Mouse (Mus musculus) MEL (cell line): Measurements from ENCODE around the gene Cobll1. TPM values are rescaled to one million over a fixed set of nuclear protein-coding genes. Genes with fewer than 3 reads are reported as not detected.

Source experiments
- DNase-seq: peaks from one replicate; pipeline ENCODE4 v3.0.0; 2011; ENCODE audit warnings: low read depth, low spot score
- H3K27ac ChIP-seq: 2 replicates; pipeline ENCODE4 v1.5.1; 2012; ENCODE audit warnings: low read depth, mild to moderate bottlenecking, control low read depth, low read length, moderate library complexity; ENCODE audit not compliant: control insufficient read depth
- H3K27me3 ChIP-seq, 2 experiments: fragments of 150-350 bp in 1 of 2; sonication (generic) in 1 of 2; 2 replicates each; pipeline ENCODE4 v1.6.1; 2012; ENCODE audit warnings: low read length in 2 of 2, mild to moderate bottlenecking in 2 of 2, improper control_type of control experiment in 1 of 2, moderate library complexity in 1 of 2; ENCODE audit not compliant: insufficient read depth in 2 of 2, control insufficient read depth in 1 of 2
- H3K36me3 ChIP-seq, 2 experiments: 2 replicates each; pipeline ENCODE4 v1.6.1; 2012 to 2014; ENCODE audit warnings: low read length in 2 of 2, improper control_type of control experiment in 1 of 2, inconsistent platforms in 1 of 2, mild to moderate bottlenecking in 1 of 2; ENCODE audit not compliant: insufficient read depth in 2 of 2, control insufficient read depth in 1 of 2
- H3K4me1 ChIP-seq, 2 experiments: fragments of 150-350 bp in 1 of 2; sonication (generic) in 1 of 2; 2 replicates each; pipeline ENCODE4 v1.6.1; 2012; ENCODE audit warnings: low read length in 2 of 2, improper control_type of control experiment in 1 of 2, mild to moderate bottlenecking in 1 of 2; ENCODE audit not compliant: insufficient read depth in 2 of 2, control insufficient read depth in 1 of 2
- H3K4me3 ChIP-seq, 2 experiments: fragments of 150-350 bp in 1 of 2; sonication (generic) in 1 of 2; 2 replicates each; pipeline ENCODE4 v1.5.1; 2012; ENCODE audit warnings: low read depth in 2 of 2, low read length in 2 of 2, mild to moderate bottlenecking in 2 of 2, moderate library complexity in 2 of 2, control low read depth in 1 of 2, improper control_type of control experiment in 1 of 2; ENCODE audit not compliant: control insufficient read depth in 1 of 2, insufficient read depth in 1 of 2
- H3K79me2 ChIP-seq: 2 replicates; pipeline ENCODE4 v1.6.1; 2012; ENCODE audit warnings: mild to moderate bottlenecking, low read length, moderate library complexity; ENCODE audit not compliant: control insufficient read depth, poor library complexity, insufficient read depth
- H3K9ac ChIP-seq: 2 replicates; pipeline ENCODE4 v1.6.1; 2012; ENCODE audit warnings: low read depth, mild to moderate bottlenecking, control low read depth, low read length, moderate library complexity; ENCODE audit not compliant: control insufficient read depth, poor library complexity, severe bottlenecking
- H3K9me3 ChIP-seq: fragments of 150-350 bp; sonication (generic); replicated peaks from 2 replicates; pipeline ENCODE4 v1.6.1; 2012; ENCODE audit warnings: mild to moderate bottlenecking, low read length, improper control_type of control experiment, moderate library complexity; ENCODE audit not compliant: insufficient read depth
- BHLHE40 ChIP-seq: IDR thresholded peaks from 2 replicates; pipeline ENCODE4 v1.6.1; 2012; ENCODE audit warnings: low read depth, mild to moderate bottlenecking, inconsistent platforms, low read length, improper control_type of control experiment, borderline replicate concordance
- E2F4 ChIP-seq: IDR thresholded peaks from 2 replicates; pipeline ENCODE4 v1.6.1; 2011; ENCODE audit warnings: low read depth, low read length, improper control_type of control experiment, borderline replicate concordance
- ELF1 ChIP-seq: IDR thresholded peaks from 2 replicates; pipeline ENCODE4 v1.6.1; 2014; ENCODE audit warnings: low read depth, mild to moderate bottlenecking, inconsistent platforms, low read length, improper control_type of control experiment, moderate library complexity
- ETS1 ChIP-seq: IDR thresholded peaks from 2 replicates; pipeline ENCODE4 v1.6.1; 2012; ENCODE audit warnings: low read depth, mild to moderate bottlenecking, inconsistent platforms, low read length, improper control_type of control experiment, moderate library complexity
- HCFC1 ChIP-seq: IDR thresholded peaks from 2 replicates; pipeline ENCODE4 v1.6.1; 2012; ENCODE audit warnings: low read depth, mild to moderate bottlenecking, inconsistent platforms, low read length, improper control_type of control experiment, moderate library complexity
- JUND ChIP-seq: IDR thresholded peaks from 2 replicates; pipeline ENCODE4 v1.6.1; 2011; ENCODE audit warnings: low read depth, mild to moderate bottlenecking, improper control_type of control experiment, low read length
- MAFK ChIP-seq: IDR thresholded peaks from 2 replicates; pipeline ENCODE4 v1.6.1; 2011; ENCODE audit warnings: low read depth, mild to moderate bottlenecking, low read length, improper control_type of control experiment, borderline replicate concordance
- MAX ChIP-seq: IDR thresholded peaks from 2 replicates; pipeline ENCODE4 v1.6.1; 2011; ENCODE audit warnings: low read length, improper control_type of control experiment
- MAZ ChIP-seq: IDR thresholded peaks from 2 replicates; pipeline ENCODE4 v1.6.1; 2012; ENCODE audit warnings: low read depth, mild to moderate bottlenecking, inconsistent platforms, low read length, improper control_type of control experiment
- MXI1 ChIP-seq: IDR thresholded peaks from 2 replicates; pipeline ENCODE4 v1.6.1; 2011; ENCODE audit warnings: mild to moderate bottlenecking, low read depth, low read length, improper control_type of control experiment
- MYB ChIP-seq: IDR thresholded peaks from 2 replicates; pipeline ENCODE4 v1.6.1; 2011; ENCODE audit warnings: mild to moderate bottlenecking, low read depth, low read length, improper control_type of control experiment
- MYC ChIP-seq: IDR thresholded peaks from 2 replicates; pipeline ENCODE4 v1.6.1; 2011; ENCODE audit warnings: low read depth, mild to moderate bottlenecking, low read length, improper control_type of control experiment, moderate library complexity
- NELFE ChIP-seq: IDR thresholded peaks from 2 replicates; pipeline ENCODE4 v1.6.1; 2011; ENCODE audit warnings: low read depth, low read length, improper control_type of control experiment
- NRF1 ChIP-seq: IDR thresholded peaks from 2 replicates; pipeline ENCODE4 v1.6.1; 2014; ENCODE audit warnings: low read depth, mild to moderate bottlenecking, inconsistent platforms, low read length, improper control_type of control experiment, moderate library complexity; ENCODE audit not compliant: poor library complexity, insufficient read depth, severe bottlenecking
- POLR2A ChIP-seq, 2 experiments: IDR thresholded peaks; 2 replicates each; pipeline ENCODE4 v1.6.1; 2011 to 2012; ENCODE audit warnings: low read length in 2 of 2, mild to moderate bottlenecking in 2 of 2, control low read depth in 1 of 2, improper control_type of control experiment in 1 of 2, low read depth in 1 of 2, moderate library complexity in 1 of 2; ENCODE audit not compliant: control insufficient read depth in 1 of 2, insufficient read depth in 1 of 2, poor library complexity in 1 of 2
- POLR2AphosphoS2 ChIP-seq: IDR thresholded peaks from 2 replicates; pipeline ENCODE4 v1.6.1; 2011; ENCODE audit warnings: low read length, improper control_type of control experiment
- POLR2AphosphoS5 ChIP-seq: IDR thresholded peaks from 2 replicates; pipeline ENCODE4 v1.6.1; 2012; ENCODE audit warnings: low read depth, borderline replicate concordance, mild to moderate bottlenecking, inconsistent platforms, low read length, moderate library complexity, mixed read lengths
- RAD21 ChIP-seq: IDR thresholded peaks from 2 replicates; pipeline ENCODE4 v1.6.1; 2011; ENCODE audit warnings: mild to moderate bottlenecking, low read depth, low read length, improper control_type of control experiment
- RCOR1 ChIP-seq: IDR thresholded peaks from 2 replicates; pipeline ENCODE4 v1.6.1; 2012; ENCODE audit warnings: low read depth, mild to moderate bottlenecking, inconsistent platforms, low read length, improper control_type of control experiment
- SIN3A ChIP-seq: IDR thresholded peaks from 2 replicates; pipeline ENCODE4 v1.6.1; 2012; ENCODE audit warnings: low read length, improper control_type of control experiment, inconsistent platforms
- SMC3 ChIP-seq: IDR thresholded peaks from 2 replicates; pipeline ENCODE4 v1.6.1; 2011; ENCODE audit warnings: low read depth, low read length, improper control_type of control experiment
- TAL1 ChIP-seq: IDR thresholded peaks from 2 replicates; pipeline ENCODE4 v1.6.1; 2012; ENCODE audit warnings: mild to moderate bottlenecking, inconsistent platforms, low read length, moderate library complexity, mixed read lengths
- UBTF ChIP-seq: IDR thresholded peaks from 2 replicates; pipeline ENCODE4 v1.6.1; 2012; ENCODE audit warnings: low read depth, mild to moderate bottlenecking, inconsistent platforms, low read length, improper control_type of control experiment, moderate library complexity, borderline replicate concordance; ENCODE audit not compliant: insufficient read depth
- USF2 ChIP-seq, 2 experiments: IDR thresholded peaks; 2 replicates each; pipeline ENCODE4 v1.6.1; 2011 to 2012; ENCODE audit warnings: improper control_type of control experiment in 2 of 2, low read length in 2 of 2, borderline replicate concordance in 1 of 2, inconsistent platforms in 1 of 2, low read depth in 1 of 2, mild to moderate bottlenecking in 1 of 2; ENCODE audit not compliant: insufficient read depth in 1 of 2
- ZKSCAN1 ChIP-seq: IDR thresholded peaks from 2 replicates; pipeline ENCODE4 v1.6.1; 2012; ENCODE audit warnings: low read depth, mild to moderate bottlenecking, inconsistent platforms, low read length, improper control_type of control experiment, moderate library complexity
- polyA plus RNA-seq, 2 experiments: library from polyadenylated mRNA; stranded (reverse) in 1 of 2; unstranded in 1 of 2; fragments of >175 nt in 1 of 2; fragments of >200 nt in 1 of 2; gene quantifications; 2 replicates each; pipeline versions ENCODE4 v1.2.1 to v1.2.4; 2012; ENCODE audit warnings: low replicate concordance in 2 of 2, low read depth in 1 of 2; ENCODE audit not compliant: insufficient read length in 2 of 2, insufficient read depth in 1 of 2, missing spikeins in 1 of 2
- total RNA-seq: library from RNA; depleted of rRNA; stranded (reverse); fragments of 300-350 nt; gene quantifications from 2 replicates; pipeline ENCODE4 v1.2.3, GENCODE M21; 2012

Gene Cobll1
- total and polyA plus RNA-seq, 3 experiments: not detected

DNA sequence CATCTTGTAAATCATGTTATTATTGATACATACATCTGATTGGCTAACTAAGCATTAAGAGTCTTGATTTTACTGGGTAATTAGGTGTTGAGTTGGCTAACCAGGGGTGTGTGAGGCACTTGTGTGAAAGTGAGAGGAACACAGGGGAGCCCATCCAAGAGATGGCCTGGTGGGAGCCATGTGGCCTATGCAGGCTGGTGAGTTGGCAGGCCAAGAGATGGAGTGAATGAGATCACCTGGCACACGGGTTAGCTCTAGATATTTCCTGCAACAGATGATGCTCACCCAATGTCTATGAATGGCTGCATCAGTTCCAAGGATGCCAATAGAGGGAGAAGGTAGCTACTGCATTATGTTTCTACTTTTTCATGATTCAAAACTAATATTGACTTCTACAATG lies 139.2 kb downstream of the Cobll1 start:
- H3K4me3 ChIP-seq: no peak overlapping the region
- no peaks in the 10 kb centered on the region for H3K27me3 ChIP-seq
- no peaks in the 10 kb centered on the region for H3K9me3 ChIP-seq
- TF ChIP-seq SMC3 (no peak), SIN3A (no peak), USF2 (IDR thresholded peaks at IDR 0.05; ENCODE audit: borderline replicate concordance in 1 of 2, insufficient read depth in 1 of 2, low read depth in 1 of 2, low read length in 2 of 2) (no peak), MYB (no peak), MAFK (no peak), ZKSCAN1 (no peak), POLR2A (IDR thresholded peaks at IDR 0.05; ENCODE audit: control insufficient read depth in 1 of 2, insufficient read depth in 1 of 2, low read depth in 1 of 2, low read length in 2 of 2, poor library complexity in 1 of 2) (no peak), HCFC1 (no peak), ELF1 (no peak), MAX (no peak), POLR2AphosphoS2 (no peak)
- DNase-seq: no peak
- H3K9ac ChIP-seq: no peak overlapping the region
- no peaks in the 10 kb centered on the region for H3K36me3 ChIP-seq
- no peaks in the 10 kb centered on the region for H3K79me2 ChIP-seq
- no peaks in the 10 kb centered on the region for H3K4me1 ChIP-seq
- no peak overlapping the region for H3K27ac ChIP-seq

- DNase-seq: no peak
- Histone ChIP-seq H3K9me3 (no peaks in the 10 kb centered on the region), H3K36me3 (no peaks in the 10 kb centered on the region), H3K79me2 (no peaks in the 10 kb centered on the region), H3K4me1 (no peaks in the 10 kb centered on the region), H3K27ac (no peak overlapping the region), H3K9ac (no peak overlapping the region), H3K27me3 (no peaks in the 10 kb centered on the region), H3K4me3 (no peak overlapping the region)
- TF ChIP-seq POLR2AphosphoS5 (no peak), TAL1 (no peak), RCOR1 (no peak), MAFK (no peak), MAX (no peak), POLR2A (IDR thresholded peaks at IDR 0.05; ENCODE audit: control insufficient read depth in 1 of 2, insufficient read depth in 1 of 2, low read depth in 1 of 2, low read length in 2 of 2, poor library complexity in 1 of 2) (no peak)
Measured at GRCm38 (mm10) chr2:65095571-65095970, 143.6 kb downstream of the Cobll1 start.

DNA sequence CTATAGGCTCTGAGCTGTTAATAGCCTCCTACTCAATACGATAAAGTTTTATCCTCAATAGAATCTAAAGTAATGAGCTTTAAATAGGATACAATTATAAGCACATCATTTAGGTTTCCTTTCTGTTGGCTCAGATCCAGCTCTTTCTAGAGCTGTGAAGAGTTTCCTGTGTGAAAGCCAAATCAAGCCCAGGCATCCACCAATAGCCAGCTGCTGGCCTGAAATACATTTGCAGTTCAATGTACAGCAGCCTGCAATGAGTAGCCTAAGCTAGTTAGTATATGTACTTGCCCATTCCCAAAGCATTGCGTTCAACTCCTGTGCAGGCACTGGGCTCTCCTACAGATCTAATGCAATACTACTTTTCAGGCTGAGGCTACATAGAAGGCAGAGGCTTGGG lies 145.2 kb downstream of the Cobll1 start:
- no peaks in the 10 kb centered on the region for H3K4me1 ChIP-seq
- no peak overlapping the region for H3K9ac ChIP-seq
- no peaks in the 10 kb centered on the region for H3K27me3 ChIP-seq
- no peaks in the 10 kb centered on the region for H3K9me3 ChIP-seq
- H3K36me3 ChIP-seq: no peaks in the 10 kb centered on the region
- H3K27ac ChIP-seq: no peak overlapping the region
- H3K4me3 ChIP-seq: no peak overlapping the region
- TF ChIP-seq RAD21 (no peak), ZKSCAN1 (no peak), MYC (no peak), MAZ (no peak), NRF1 (no peak), JUND (no peak), USF2 (IDR thresholded peaks at IDR 0.05; ENCODE audit: borderline replicate concordance in 1 of 2, insufficient read depth in 1 of 2, low read depth in 1 of 2, low read length in 2 of 2) (no peak), UBTF (no peak), POLR2A (IDR thresholded peaks at IDR 0.05; ENCODE audit: control insufficient read depth in 1 of 2, insufficient read depth in 1 of 2, low read depth in 1 of 2, low read length in 2 of 2, poor library complexity in 1 of 2) (no peak), ELF1 (no peak), ETS1 (no peak), MAFK (no peak), E2F4 (no peak), MXI1 (no peak), BHLHE40 (no peak), NELFE (no peak), SIN3A (no peak)
- no peaks in the 10 kb centered on the region for H3K79me2 ChIP-seq
- no peak for DNase-seq
